8 mouse cellular contexts compared by ENCODE assay signal in genomic region chr10:20723521-20723915, GRCm38 (mm10). TPM values are rescaled to one million over a fixed set of nuclear protein-coding genes. Genes with fewer than 3 reads are reported as not detected.
DNase-seq lines count a peak whose midpoint lies in the region; ATAC-seq lines count a peak whose summit lies in the region.

No protein-coding gene starts in this region.

- H3K36me3 ChIP-seq in lung, embryonic 16.5 days (ENCODE audit: control insufficient read depth, insufficient read depth, low read length) = no peaks in the 10 kb centered on the region
- no peaks in the 10 kb centered on the region for H3K36me3 ChIP-seq in forebrain, embryonic 15.5 days

- H3K9ac ChIP-seq in lung, embryonic 16.5 days (ENCODE audit: low read length) = no peak overlapping the region; the same call in 1 of the 2 replicates
- peak overlapping the region; percentile 23; the same call in 1 of the 2 replicates for H3K9ac ChIP-seq in forebrain, embryonic 15.5 days (replicated peaks)

- no peak for DNase-seq in lung, adult 18-20 months
- peak; percentile 16 for DNase-seq in large intestine, adult 2 months (ENCODE audit: low read depth, low spot score)
- DNase-seq in retina, embryonic 14.5 days (ENCODE audit: low spot score) = peak; percentile 51
- no peak for DNase-seq in gastrocnemius, postnatal 14 days
- no peak for DNase-seq in urinary bladder, adult 2 months (ENCODE audit: low spot score)
- DNase-seq in yolk sac, embryonic 10.5 days (ENCODE audit: low spot score) = no peak

- H3K9me3 ChIP-seq in lung, embryonic 16.5 days (ENCODE audit: control insufficient read depth, low read length) = no peaks in the 10 kb centered on the region
- H3K9me3 ChIP-seq in forebrain, embryonic 15.5 days = no peaks in the 10 kb centered on the region

- peaks cover 16% of the 10 kb centered on the region for H3K4me1 ChIP-seq in lung, embryonic 16.5 days (replicated peaks; ENCODE audit: control insufficient read depth, insufficient read depth, low read length)
- peaks cover 33% of the 10 kb centered on the region for H3K4me1 ChIP-seq in forebrain, embryonic 15.5 days

- ATAC-seq in lung, embryonic 16.5 days (ENCODE audit: low read depth) = peak; percentile 41; the same call in 1 of the 2 replicates
- ATAC-seq in forebrain, embryonic 15.5 days (replicated peaks) = no peak; the same call in 1 of the 2 replicates

- H3K27ac ChIP-seq in lung, embryonic 16.5 days (ENCODE audit: low read length) = peak overlapping the region; percentile 71
- H3K27ac ChIP-seq in forebrain, embryonic 15.5 days (replicated peaks) = peak overlapping the region; percentile 69

- H3K27me3 ChIP-seq in lung, embryonic 16.5 days (ENCODE audit: control insufficient read depth, insufficient read depth, low read depth, low read length) = no peaks in the 10 kb centered on the region
- no peaks in the 10 kb centered on the region for H3K27me3 ChIP-seq in forebrain, embryonic 15.5 days

- peak overlapping the region; percentile 62 for H3K4me2 ChIP-seq in lung, embryonic 16.5 days (ENCODE audit: low read depth, low read length)
- peak overlapping the region; percentile 35 for H3K4me2 ChIP-seq in forebrain, embryonic 15.5 days (replicated peaks)

- H3K4me3 ChIP-seq in lung, embryonic 16.5 days (ENCODE audit: low read length) = peak overlapping the region; percentile 34
- peak overlapping the region; percentile 10; the same call in 1 of the 2 replicates for H3K4me3 ChIP-seq in forebrain, embryonic 15.5 days

- 8% methylated on average over 3 of the region's 3 CpGs for WGBS in lung, embryonic 16.5 days
- WGBS in forebrain, embryonic 15.5 days = 24% methylated on average over 3 of the region's 3 CpGs
- WGBS in large intestine, adult 2 months = 4% methylated on average over 3 of the region's 3 CpGs

- intact Hi-C loops in gastrocnemius, postnatal 14 days (cut with DNase I; ENCODE audit: low total_unique reads) = no loop called here

RNA-seq across cellular contexts. Expression of gene Pde7b, which starts 1.4 kb away (rescaled TPM):
- 3.3 and 3.6 TPM in 2 replicates for polyA plus RNA-seq in lung, embryonic 16.5 days (2015; fragmentation: Nextera tagmentation; extraction: Ambion mirVana)
- 3.7 and 4.5 TPM in 2 replicates for polyA plus RNA-seq in forebrain, embryonic 15.5 days (2015; fragmentation: Nextera tagmentation; extraction: Ambion mirVana)
- 1.8 and 3.1 TPM in 2 replicates for polyA plus RNA-seq in large intestine, adult 2 months (2012; rRNA removed)
- total RNA-seq in gastrocnemius, postnatal 14 days (2021) = 10 to 100 TPM; 38.2 to 46.4 TPM
- 10.1 and 14.9 TPM in 2 replicates for polyA plus RNA-seq in urinary bladder, adult 2 months (2012; rRNA removed)

Comparison
In these comparisons a context has a peak if more than half of its experiments do, and no peak if none do; other contexts are left out.
1. DNase-seq: peak in large intestine, adult 2 months (single experiment) and retina, embryonic 14.5 days (single experiment); none in lung, adult 18-20 months (0 of 2), gastrocnemius, postnatal 14 days (single experiment), urinary bladder, adult 2 months (single experiment) and yolk sac, embryonic 10.5 days (single experiment).